In genomic region chr19:59388399-59388798, GRCm38 (mm10) we compare ENCODE assay signal across 8 mouse cellular contexts. TPM values are rescaled to one million over a fixed set of nuclear protein-coding genes. Genes with fewer than 3 reads are reported as not detected.
A peak's percentile ranks its signal among the peaks of the same experiment; 100 is the strongest.
DNase-seq lines count a peak whose midpoint lies in the region; ATAC-seq and TF ChIP-seq lines count a peak whose summit lies in the region.

No protein-coding gene starts in this region.

- H3K4me3 ChIP-seq in left cerebral cortex, adult 2 months = no peak overlapping the region
- H3K4me3 ChIP-seq in forebrain, embryonic 12.5 days (replicated peaks) = 0 out of 2 replicates have a peak overlapping the region, but pooled peaks have one; percentile 17

- H3K4me1 ChIP-seq in forebrain, embryonic 12.5 days = peaks cover 15% of the 10 kb centered on the region

- intact Hi-C loops in left cerebral cortex, postnatal 10 days (cut with DNase I) = no loop called here
- intact Hi-C loops in left cerebral cortex, adult 2 months (cut with DNase I) = loop anchor here (2.0 to 10.0 kb wide), 3 partner anchors 70 to 1026 kb away; partner anchors contain the start of gene Emx2

- no peak overlapping the region for H3K9ac ChIP-seq in forebrain, embryonic 12.5 days

- H3K36me3 ChIP-seq in forebrain, embryonic 12.5 days (replicated peaks) = no peaks in the 10 kb centered on the region

- no peak for TF ChIP-seq CTCF in left cerebral cortex, adult 2 months (IDR thresholded peaks at IDR 0.05)

- H3K4me2 ChIP-seq in forebrain, embryonic 12.5 days = peak overlapping the region; percentile 39

- H3K27ac ChIP-seq in left cerebral cortex, adult 2 months = no peak overlapping the region; the same call in 1 of the 2 replicates
- peak overlapping the region; percentile 27; the same call in 1 of the 2 replicates for H3K27ac ChIP-seq in forebrain, embryonic 12.5 days

- peaks cover 34% of the 10 kb centered on the region for H3K27me3 ChIP-seq in forebrain, embryonic 12.5 days

- peak; percentile 29 to 33 for DNase-seq in left cerebral cortex, postnatal 10 days (ENCODE audit: extremely low spot score in 1 of 2, low spot score in 2 of 2)
- no peak for DNase-seq in left cerebral cortex, adult 2 months (ENCODE audit: extremely low spot score in 1 of 2, low spot score in 2 of 2)
- peak; percentile 30 to 76 for DNase-seq in layer of hippocampus, postnatal 14 days (ENCODE audit: low spot score in 2 of 2)
- DNase-seq in right cerebral cortex, postnatal 14 days = peak; percentile 9
- DNase-seq in heart, adult 11 months = no peak
- DNase-seq in spleen, adult 12 weeks (ENCODE audit: low spot score) = no peak
- no peak for DNase-seq in liver

- ATAC-seq in forebrain, embryonic 12.5 days (ENCODE audit: low FRiP score) = peak; percentile 67; the same call in 1 of the 2 replicates

- H3K9me3 ChIP-seq in forebrain, embryonic 12.5 days = no peaks in the 10 kb centered on the region

- 2% methylated on average over 5 of the region's 5 CpGs for WGBS in forebrain, embryonic 12.5 days

RNA-seq across cellular contexts. Expression of gene Pdzd8, which starts 42.8 kb away (rescaled TPM):
- 10 to 100 TPM; 59.1 to 60.2 TPM for total RNA-seq in left cerebral cortex, postnatal 10 days (2021)
- total RNA-seq in left cerebral cortex, adult 2 months (2021) = 10 to 100 TPM; 58.0 to 58.1 TPM
- 15.0 and 15.9 TPM in 2 replicates for polyA plus RNA-seq in forebrain, embryonic 12.5 days (2016; fragmentation: Nextera tagmentation; extraction: Ambion mirVana)
- total RNA-seq in layer of hippocampus, postnatal 14 days (2021) = 10 to 100 TPM; 51.8 to 55.6 TPM

Comparison
In these comparisons a context has a peak if more than half of its experiments do, and no peak if none do; other contexts are left out.
1. DNase-seq: peak in left cerebral cortex, postnatal 10 days (2 of 2), layer of hippocampus, postnatal 14 days (2 of 2) and right cerebral cortex, postnatal 14 days (single experiment); none in left cerebral cortex, adult 2 months (0 of 2), heart, adult 11 months (single experiment), spleen, adult 12 weeks (single experiment) and liver (single experiment).